Mouse (Mus musculus) layer of hippocampus, adult 11-12 months (tissue): Measurements from ENCODE around the gene Atg7.
"Not testable (repeated sequence)": the region's sequence is repeated elsewhere in the genome, so short reads cannot be mapped to it uniquely, and the experiment has no call there.

Experiments used
- DNase-seq: peaks from one replicate; pipeline ENCODE4 v3.0.0; 2022; ENCODE audit warnings: low spot score

The Atg7 gene

GRCm38 (mm10) chr6:114642601-114643528 lies at the start of gene Atg7:
Atg7 (plus strand) TSS chr6:114643097.
- DNase-seq, result peak; percentile 91

- DNase-seq, result peak; percentile 61
Observed at GRCm38 (mm10) chr6:114614076-114614475, 28.8 kb upstream of the Atg7 start.

GRCm38 (mm10) chr6:114633886-114634285 lies 9.0 kb upstream of the Atg7 start:
- DNase-seq, result not testable (repeated sequence)

GRCm38 (mm10) chr6:114643716-114644115 lies 819 bp downstream of the Atg7 start:
- no peak for DNase-seq

GRCm38 (mm10) chr6:114644531-114644930 lies 1.6 kb downstream of the Atg7 start:
- DNase-seq, result no peak

- no peak for DNase-seq
Observed at GRCm38 (mm10) chr6:114646201-114646600, 3.3 kb downstream of the Atg7 start.

GRCm38 (mm10) chr6:114647011-114647410 lies 4.1 kb downstream of the Atg7 start:
- DNase-seq, result no peak

GRCm38 (mm10) chr6:114648352-114649030 lies 5.6 kb downstream of the Atg7 start:
- no peak for DNase-seq

GRCm38 (mm10) chr6:114652209-114652608 lies 9.3 kb downstream of the Atg7 start:
- no peak for DNase-seq

- no peak for DNase-seq
Observed at GRCm38 (mm10) chr6:114656826-114657600, 14.1 kb downstream of the Atg7 start.

GRCm38 (mm10) chr6:114657807-114658206 lies 14.9 kb downstream of the Atg7 start:
- DNase-seq, result no peak

GRCm38 (mm10) chr6:114659278-114659991 lies 16.5 kb downstream of the Atg7 start:
- no peak for DNase-seq

- no peak for DNase-seq
Observed at GRCm38 (mm10) chr6:114659992-114660800, 17.3 kb downstream of the Atg7 start.

GRCm38 (mm10) chr6:114663707-114664106 lies 20.8 kb downstream of the Atg7 start:
- no peak for DNase-seq

GRCm38 (mm10) chr6:114664716-114665115 lies 21.8 kb downstream of the Atg7 start:
- DNase-seq, result no peak

GRCm38 (mm10) chr6:114667518-114667917 lies 24.6 kb downstream of the Atg7 start:
- no peak for DNase-seq

- no peak for DNase-seq
Observed at GRCm38 (mm10) chr6:114674771-114675170, 31.9 kb downstream of the Atg7 start.

GRCm38 (mm10) chr6:114676091-114676490 lies 33.2 kb downstream of the Atg7 start:
- no peak for DNase-seq

- DNase-seq, result no peak
Observed at GRCm38 (mm10) chr6:114682092-114682711, 39.3 kb downstream of the Atg7 start.

GRCm38 (mm10) chr6:114683741-114684140 lies 40.8 kb downstream of the Atg7 start:
- no peak for DNase-seq
